Mouse (Mus musculus) gastrocnemius, postnatal 10 days (tissue): ENCODE measurements around the gene Myl12a. TPM values are rescaled to one million over a fixed set of nuclear protein-coding genes. Genes with fewer than 3 reads are reported as not detected.

ENCODE experiments used
- DNase-seq: peaks from one replicate; pipeline ENCODE4 v3.0.0; 2021; ENCODE audit warnings: mixed read lengths
- total RNA-seq, 2 experiments: library from RNA; stranded (reverse); gene quantifications; 2 replicates each; pipeline ENCODE4 v1.2.3; 2021

Gene Myl12a
- total RNA-seq, 2 experiments from 2014 or later = 650 to 696 TPM

DNA sequence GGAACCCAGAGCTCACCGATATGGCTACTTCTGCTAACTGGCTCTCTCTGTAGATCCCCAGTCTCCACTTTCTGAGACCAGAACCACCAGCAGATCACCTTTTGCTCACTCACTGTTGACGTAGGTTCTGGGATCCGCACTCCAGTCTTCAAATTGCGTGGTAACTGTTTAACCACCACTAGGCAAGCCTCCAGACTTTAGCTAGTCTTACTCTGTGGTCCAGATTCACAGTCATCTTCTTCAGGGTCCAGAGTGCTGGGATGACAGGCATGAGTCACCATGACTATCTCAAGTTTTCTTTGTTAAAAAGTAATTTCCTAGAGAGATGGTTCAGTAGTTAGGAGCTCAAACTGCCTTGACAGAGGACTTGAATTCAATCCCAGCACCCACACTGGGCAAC lies 58.9 kb downstream of the Myl12a start:
- DNase-seq = no peak

Other genes with a start within 250 kb of the Myl12a start
- 10 to 100 TPM in 1 of 2 experiments, 1 to 10 TPM in 1; 9.5 to 15.4 TPM for gene Tgif1, start 149.3 kb downstream of the Myl12a start, total RNA-seq
- 1,000 to 10,000 TPM; 1,013 to 1,104 TPM for gene Myom1, start 245 bp downstream of the Myl12a start, total RNA-seq
- 10 to 100 TPM in 1 of 2 experiments, 1 to 10 TPM in 1; 8.5 to 10.6 TPM for gene Lpin2, start 179.7 kb upstream of the Myl12a start, total RNA-seq